Mouse (Mus musculus) kidney, postnatal 0 days (tissue): ENCODE data around the gene Xirp2. TPM values are rescaled to one million over a fixed set of nuclear protein-coding genes. Genes with fewer than 3 reads are reported as not detected.

ENCODE experiments used
- ATAC-seq: fragments of 200-750 bp; cut with Nextera tagmentation; replicated peaks from 2 replicates; pipeline ENCODE4 v1.8.0; 2017; ENCODE audit warnings: low read depth, moderate number of reproducible peaks, moderate TSS enrichment, moderate library complexity; ENCODE audit not compliant: low FRiP score
- DNase-seq: peaks from one replicate; pipeline ENCODE4 v3.0.0-alpha.2; 2016; ENCODE audit warnings: low spot score
- H3K27ac ChIP-seq: fragments of 300-500 bp; sonication (generic); 2 replicates; pipeline ENCODE4 v1.5.1; 2014; ENCODE audit warnings: mild to moderate bottlenecking
- H3K27me3 ChIP-seq: fragments of 300-500 bp; sonication (generic); 2 replicates; pipeline ENCODE4 v1.6.1; 2014; ENCODE audit warnings: low read length, mixed read lengths; ENCODE audit not compliant: insufficient read depth
- H3K36me3 ChIP-seq: fragments of 300-500 bp; sonication (generic); 2 replicates; pipeline ENCODE4 v1.6.1; 2014; ENCODE audit warnings: low read length, mixed read lengths; ENCODE audit not compliant: insufficient read depth
- H3K4me1 ChIP-seq: fragments of 300-500 bp; sonication (generic); replicated peaks from 2 replicates; pipeline ENCODE4 v1.6.1; 2014; ENCODE audit warnings: antibody characterized with exemption, low read length, mixed read lengths; ENCODE audit not compliant: insufficient read depth
- H3K4me2 ChIP-seq: fragments of 300-500 bp; sonication (generic); 2 replicates; pipeline ENCODE4 v1.6.1; 2014; ENCODE audit warnings: mild to moderate bottlenecking, low read length, moderate library complexity, mixed read lengths
- H3K4me3 ChIP-seq: fragments of 300-500 bp; sonication (generic); replicated peaks from 2 replicates; pipeline ENCODE4 v1.5.1; 2014; ENCODE audit warnings: low read depth, low read length
- H3K9ac ChIP-seq: fragments of 300-500 bp; sonication (generic); 2 replicates; pipeline ENCODE4 v1.6.1; 2014; ENCODE audit warnings: low read depth, low read length
- H3K9me3 ChIP-seq: fragments of 300-500 bp; sonication (generic); replicated peaks from 2 replicates; pipeline ENCODE4 v1.6.1; 2016; ENCODE audit warnings: low read length, inconsistent platforms, mixed read lengths
- CTCF ChIP-seq: IDR thresholded peaks from 2 replicates; pipeline ENCODE4 v1.5.1; 2016; ENCODE audit warnings: antibody characterized with exemption, low read depth, mild to moderate bottlenecking, moderate library complexity
- WGBS: fragments of 180-500 bp; shearing (Covaris S2); extraction: QIAGEN DNeasy Blood & Tissue Kit; methylation state at CpG from one replicate; pipeline ENCODE4 v1.1.7; 2014; 5-methylcytosine and 5-hydroxymethylcytosine counted together
- polyA plus RNA-seq: library from polyadenylated mRNA; unstranded; fragments of >200 nt; fragmentation: Nextera tagmentation; extraction: Ambion mirVana; gene quantifications from 2 replicates; pipeline ENCODE4 v1.2.1, GENCODE M21; 2015

The Xirp2 gene
- polyA plus RNA-seq, 1 experiment from 2014 or later, result not detected

DNA sequence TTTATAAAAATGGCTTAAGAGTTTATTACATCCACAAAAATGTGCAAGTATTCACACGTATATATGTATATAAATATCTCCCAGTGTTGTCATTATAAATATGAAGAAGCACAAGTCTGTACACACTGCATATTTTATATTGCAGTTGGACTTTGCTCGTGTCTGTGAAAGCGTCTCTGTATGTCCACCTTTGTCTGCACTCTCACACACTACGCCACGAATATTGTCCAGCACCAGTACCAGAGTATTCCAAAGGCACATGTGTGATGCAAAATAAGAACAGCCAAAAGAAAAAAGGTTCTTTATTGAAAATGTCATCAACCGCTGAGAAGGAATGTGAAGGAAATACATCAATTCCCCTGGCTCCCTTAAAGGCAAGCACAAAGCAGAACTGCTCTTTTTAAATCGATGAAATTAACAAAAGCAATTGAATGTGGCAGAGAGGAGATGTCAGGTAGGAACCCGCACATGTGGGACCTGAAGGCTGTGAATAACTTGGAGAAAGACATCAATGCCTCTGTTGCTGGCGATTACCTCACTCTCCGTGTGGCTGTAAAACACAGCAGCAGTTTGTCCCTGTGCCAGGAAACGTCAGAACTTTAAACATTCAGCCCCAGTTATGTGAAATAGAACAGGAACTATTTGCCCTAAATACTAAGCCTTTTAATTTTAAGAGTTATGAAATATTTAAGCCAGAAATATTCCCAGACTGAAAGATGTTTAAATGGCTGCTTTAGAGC lies 96.3 kb downstream of the Xirp2 start:
- Histone ChIP-seq H3K4me2 (no peak overlapping the region), H3K9me3 (no peaks in the 10 kb centered on the region), H3K36me3 (no peaks in the 10 kb centered on the region), H3K9ac (no peak overlapping the region), H3K27ac (no peak overlapping the region), H3K4me3 (no peak overlapping the region), H3K4me1 (no peaks in the 10 kb centered on the region), H3K27me3 (no peaks in the 10 kb centered on the region)
- DNase-seq (no peak), ATAC-seq (no peak)
- 65% methylated on average over 11 of the region's 11 CpGs for WGBS
- no peak for TF ChIP-seq CTCF

DNA sequence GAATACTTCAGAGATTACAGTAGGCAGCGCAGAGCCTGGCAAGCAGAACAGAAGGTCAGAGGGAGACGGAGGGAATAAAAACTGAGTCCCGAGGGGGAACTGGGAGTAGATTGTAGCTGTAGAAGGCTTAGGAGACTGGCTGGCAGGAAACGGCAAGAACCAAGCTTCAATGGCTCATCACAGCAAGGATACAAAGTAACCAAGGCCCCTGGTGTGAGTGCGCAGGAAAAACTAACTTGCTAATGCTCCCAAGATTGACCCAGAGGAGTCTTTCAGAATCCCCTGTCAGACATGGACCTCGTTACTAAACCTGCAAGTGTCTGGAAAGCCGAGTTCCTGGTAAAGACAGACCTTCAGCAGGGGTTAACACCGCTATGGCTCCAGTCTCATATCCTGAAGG lies 98.6 kb downstream of the Xirp2 start:
- no peak overlapping the region for H3K4me2 ChIP-seq
- no peak overlapping the region for H3K9ac ChIP-seq
- WGBS, result 70% methylated on average over 8 of the region's 8 CpGs
- H3K36me3 ChIP-seq, result no peaks in the 10 kb centered on the region
- H3K9me3 ChIP-seq, result no peaks in the 10 kb centered on the region
- H3K27me3 ChIP-seq, result no peaks in the 10 kb centered on the region
- TF ChIP-seq CTCF, result no peak
- H3K27ac ChIP-seq, result no peak overlapping the region
- H3K4me3 ChIP-seq, result no peak overlapping the region
- no peak for ATAC-seq
- DNase-seq, result no peak
- no peaks in the 10 kb centered on the region for H3K4me1 ChIP-seq

DNA sequence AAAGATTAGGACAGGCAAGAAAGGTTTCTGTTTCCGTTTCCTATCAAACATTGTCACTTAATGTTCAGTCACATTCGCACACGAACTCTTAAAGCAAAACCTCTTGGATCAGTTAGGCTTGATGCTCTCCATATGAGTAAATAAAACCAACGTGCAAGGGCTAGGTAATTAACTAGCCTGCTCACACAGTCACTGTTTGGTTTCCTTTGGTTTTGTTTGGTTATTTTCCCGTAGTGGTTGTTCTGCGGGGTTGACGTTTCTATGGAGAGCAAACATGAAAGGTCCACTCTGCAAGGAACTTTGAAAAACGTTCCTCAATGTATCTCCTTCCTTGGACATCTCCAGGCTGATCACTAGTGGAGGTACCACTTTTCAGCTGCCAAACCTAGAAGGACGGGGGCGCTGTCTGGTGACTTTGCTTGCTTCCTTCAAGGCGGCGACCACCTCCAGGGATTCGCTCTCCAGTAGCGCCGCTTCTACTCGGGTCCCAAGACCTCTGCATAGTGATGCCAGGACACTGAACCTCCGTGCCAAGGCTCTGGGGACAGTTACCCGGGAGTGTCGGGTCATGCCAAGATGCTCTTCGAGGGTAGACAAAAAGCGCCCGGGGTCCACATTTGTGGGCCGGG lies 119.2 kb downstream of the Xirp2 start:
- Histone ChIP-seq H3K9ac (peak overlapping the region; percentile 51; the same call in 1 of the 2 replicates), H3K4me1 (0 out of 2 replicates have a peak, but pooled peaks cover 4% of the 10 kb centered on the region), H3K4me3 (peak overlapping the region; percentile 66), H3K9me3 (no peaks in the 10 kb centered on the region), H3K4me2 (peak overlapping the region; percentile 74), H3K36me3 (no peaks in the 10 kb centered on the region), H3K27ac (no peak overlapping the region), H3K27me3 (peaks cover 5% of the 10 kb centered on the region; the same call in 1 of the 2 replicates)
- TF ChIP-seq CTCF, result peak; percentile 55
- peak; percentile 78 for ATAC-seq
- peak; percentile 64 for DNase-seq
- 3% methylated on average over 23 of the region's 23 CpGs for WGBS

DNA sequence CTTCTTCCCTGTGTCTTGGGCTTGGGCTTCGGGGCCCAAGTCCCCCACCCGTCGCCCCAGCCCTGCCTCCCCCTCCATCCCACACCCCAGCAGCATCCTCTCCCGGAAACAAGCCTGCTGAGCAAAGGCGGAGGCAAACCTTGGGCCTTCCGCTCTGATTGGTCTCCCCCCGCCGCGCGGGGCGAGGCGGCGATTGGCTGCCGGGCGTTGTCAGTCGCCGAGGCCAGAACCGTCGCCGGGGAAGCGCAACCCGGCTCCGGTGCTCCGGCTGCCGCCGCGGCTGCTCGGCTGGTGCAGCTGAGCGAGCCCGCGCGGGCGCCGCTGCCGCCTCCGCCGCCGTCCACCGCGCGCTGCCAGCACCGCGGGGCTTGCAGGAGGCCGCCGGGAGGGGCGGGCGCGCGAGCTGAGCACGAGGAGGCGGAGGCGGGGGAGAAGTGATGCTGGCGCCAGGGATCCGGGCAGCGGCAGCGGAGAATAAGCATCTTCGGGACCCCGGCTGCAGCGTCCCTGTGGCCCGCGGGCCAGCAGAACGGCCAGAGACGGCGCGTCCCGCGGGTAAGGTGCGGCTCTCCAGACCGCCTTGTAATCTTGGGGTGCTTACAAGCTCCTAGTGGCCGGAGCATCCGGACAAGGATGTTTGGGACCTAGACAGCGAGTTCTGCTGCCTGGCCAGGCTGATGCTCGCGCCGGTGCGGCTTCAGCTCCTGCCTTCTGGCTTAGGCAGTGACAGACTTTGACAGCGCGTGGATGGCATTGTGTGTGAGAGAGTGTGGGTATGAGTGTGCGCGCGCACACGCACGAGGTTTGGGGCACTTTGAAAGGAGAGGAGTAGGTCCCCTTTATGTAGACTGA lies 119.9 kb downstream of the Xirp2 start, which contains the start of gene B3galt1:
B3galt1 (plus strand) TSS at position 392 of the 852 bp plus-strand sequence.
- Histone ChIP-seq H3K4me3 (peak within 1 kb of the TSS; percentile 66), H3K27me3 (peaks cover 5% of the 10 kb centered on the region; the same call in 1 of the 2 replicates), H3K4me1 (0 out of 2 replicates have a peak, but pooled peaks cover 4% of the 10 kb centered on the region), H3K4me2 (peak within 1 kb of the TSS; percentile 74), H3K27ac (no peak within 1 kb of the TSS), H3K9me3 (no peaks in the 10 kb centered on the region), H3K36me3 (no peaks in the 10 kb centered on the region), H3K9ac (peak within 1 kb of the TSS; percentile 51)
- under 1% methylated on average over 81 of the region's 83 CpGs for WGBS
- ATAC-seq (peak; percentile 96), DNase-seq (peak; percentile 90)
- no peak for TF ChIP-seq CTCF

DNA sequence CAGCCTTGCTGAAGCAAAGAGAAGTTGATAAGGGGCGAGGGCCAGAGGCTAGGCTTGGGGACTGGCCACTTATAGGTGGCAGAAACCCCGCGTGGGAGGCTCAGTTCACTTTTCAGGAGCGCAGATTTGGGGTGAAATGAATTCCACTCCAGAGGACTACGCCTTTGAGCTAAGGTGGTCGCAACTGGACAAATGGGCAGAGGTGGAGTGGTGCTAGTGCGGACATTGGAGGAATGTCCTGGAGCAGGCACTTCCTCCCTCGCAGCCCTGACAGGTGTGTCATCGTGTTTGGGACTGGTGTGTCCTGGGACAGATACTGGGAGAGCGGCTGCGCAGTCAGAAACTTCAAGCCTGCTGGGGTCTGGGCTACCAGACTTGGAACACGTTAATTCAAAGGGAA lies 120.8 kb downstream of the Xirp2 start:
- H3K4me1 ChIP-seq, result 0 out of 2 replicates have a peak, but pooled peaks cover 4% of the 10 kb centered on the region
- peak overlapping the region; percentile 51; the same call in 1 of the 2 replicates for H3K9ac ChIP-seq
- DNase-seq (no peak), ATAC-seq (no peak)
- peak overlapping the region; percentile 66 for H3K4me3 ChIP-seq
- no peaks in the 10 kb centered on the region for H3K9me3 ChIP-seq
- no peak overlapping the region for H3K27ac ChIP-seq
- no peak for TF ChIP-seq CTCF
- under 1% methylated on average over 12 of the region's 12 CpGs for WGBS
- H3K36me3 ChIP-seq, result no peaks in the 10 kb centered on the region
- H3K27me3 ChIP-seq, result peaks cover 5% of the 10 kb centered on the region; the same call in 1 of the 2 replicates
- H3K4me2 ChIP-seq, result peak overlapping the region; percentile 74
